Mouse (Mus musculus): Measurements from ENCODE around the gene Dpagt1. TPM values are rescaled to one million over a fixed set of nuclear protein-coding genes. Genes with fewer than 3 reads are reported as not detected.
"Not testable (repeated sequence)": the region's sequence is repeated elsewhere in the genome, so short reads cannot be mapped to it uniquely, and the experiment has no call there.

Dpagt1 gene
- polyA plus RNA-seq, 1 experiment from 2014 or later = 35.9 TPM

DNA sequence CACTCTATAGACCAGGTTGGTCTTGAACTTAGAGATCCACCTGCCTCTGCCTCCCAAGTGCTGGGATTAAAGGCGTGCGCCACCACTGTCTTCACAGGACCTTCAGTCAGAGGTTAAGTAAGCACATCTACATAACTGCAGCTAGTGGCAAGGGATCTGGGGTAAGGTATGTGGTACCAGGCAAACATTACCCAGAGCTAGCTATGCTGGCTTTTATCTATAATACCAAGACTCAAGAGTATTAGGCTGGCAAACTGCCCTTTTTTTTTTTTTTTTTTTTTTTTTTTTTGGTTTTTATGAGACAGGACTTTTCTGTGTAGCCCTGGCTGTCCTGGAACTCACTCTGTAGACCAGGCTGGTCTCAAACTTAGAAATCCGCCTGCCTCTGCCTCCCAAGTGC lies 25.8 kb upstream of the Dpagt1 start:
- peaks cover 60% of the 10 kb centered on the region for H3K36me3 ChIP-seq (ENCODE audit: control insufficient read depth, insufficient read depth, low read length)
- peaks cover 10% of the 10 kb centered on the region for H3K4me1 ChIP-seq (ENCODE audit: control insufficient read depth, insufficient read depth, low read length)
- not testable (repeated sequence) for H3K9me3 ChIP-seq (ENCODE audit: control insufficient read depth, low read length); H3K4me3 ChIP-seq (ENCODE audit: low read depth, low read length); H3K27ac ChIP-seq (ENCODE audit: low read depth, low read length); H3K27me3 ChIP-seq (ENCODE audit: control insufficient read depth, insufficient read depth, low read length); H3K4me2 ChIP-seq (ENCODE audit: low read depth, low read length); ATAC-seq (ENCODE audit: low read depth); H3K9ac ChIP-seq (replicated peaks; ENCODE audit: low read depth, low read length)
- 94% methylated on average over 3 of the region's 3 CpGs for WGBS

DNA sequence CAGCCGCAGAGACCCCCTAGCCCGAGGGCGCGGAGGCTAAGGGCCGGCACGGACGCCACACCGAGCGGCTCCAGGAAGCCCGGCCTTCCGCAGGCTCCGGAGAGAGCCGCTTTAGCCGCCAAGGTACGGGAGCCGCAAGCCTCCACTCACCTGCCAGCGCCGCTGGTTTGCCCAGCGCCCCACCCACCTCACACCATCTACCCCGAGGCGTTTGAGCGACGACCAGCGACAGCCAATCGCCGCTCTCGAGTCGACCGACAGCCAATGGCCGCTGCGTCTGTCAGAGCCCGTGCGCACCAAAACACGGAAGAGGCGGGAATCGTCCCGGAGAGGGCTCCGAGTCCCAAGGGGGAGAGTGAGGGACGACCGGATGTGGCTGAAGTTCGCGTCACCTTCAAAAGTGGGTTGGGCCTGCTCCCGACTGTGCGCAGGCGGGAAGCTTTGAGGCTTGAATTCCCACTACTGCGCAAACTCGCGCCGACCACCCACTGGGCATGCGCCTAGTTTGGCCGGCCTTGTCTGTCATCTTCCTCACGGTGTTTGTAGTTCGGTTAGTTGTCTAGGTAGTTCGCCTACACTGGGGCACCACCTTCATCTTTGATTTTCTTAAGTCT lies 20.2 kb upstream of the Dpagt1 start, which contains the start of gene Hinfp:
Hinfp (minus strand) TSS at position 206 of the 614 bp plus-strand sequence.
- H3K27me3 ChIP-seq (ENCODE audit: control insufficient read depth, insufficient read depth, low read length) = no peaks in the 10 kb centered on the region
- under 1% methylated on average over 54 of the region's 54 CpGs for WGBS
- H3K9ac ChIP-seq (replicated peaks; ENCODE audit: low read depth, low read length) = peak within 1 kb of the TSS; percentile 78
- peak within 1 kb of the TSS; percentile 62 for H3K27ac ChIP-seq (ENCODE audit: low read depth, low read length)
- H3K4me3 ChIP-seq (ENCODE audit: low read depth, low read length) = peak within 1 kb of the TSS; percentile 85
- peak; percentile 99 for ATAC-seq (ENCODE audit: low read depth)
- no peaks in the 10 kb centered on the region for H3K9me3 ChIP-seq (ENCODE audit: control insufficient read depth, low read length)
- H3K4me1 ChIP-seq (ENCODE audit: control insufficient read depth, insufficient read depth, low read length) = peaks cover 10% of the 10 kb centered on the region
- peaks cover 17% of the 10 kb centered on the region; the same call in 1 of the 2 replicates for H3K36me3 ChIP-seq (ENCODE audit: control insufficient read depth, insufficient read depth, low read length)
- H3K4me2 ChIP-seq (ENCODE audit: low read depth, low read length) = peak within 1 kb of the TSS; percentile 57

DNA sequence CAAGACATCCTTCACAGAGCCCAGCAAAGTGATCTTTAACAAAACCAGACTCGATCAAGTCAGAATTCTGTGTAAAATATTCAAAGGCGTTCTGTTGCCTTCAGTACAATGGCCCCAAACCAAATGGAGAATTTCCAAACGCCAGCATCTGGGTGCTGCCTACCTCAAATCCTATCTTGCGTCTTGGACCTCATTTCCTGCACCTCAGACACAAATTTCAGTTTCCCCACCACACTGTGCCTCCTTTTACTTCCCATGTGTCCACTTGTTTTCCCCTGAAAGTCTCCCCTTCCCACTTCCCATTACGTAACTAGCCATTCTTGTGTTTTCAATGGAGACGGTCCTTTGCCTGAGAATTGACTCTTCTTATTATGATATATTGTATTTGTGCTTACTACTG lies 19.3 kb upstream of the Dpagt1 start:
- no peak overlapping the region for H3K4me2 ChIP-seq (ENCODE audit: low read depth, low read length)
- peaks cover 10% of the 10 kb centered on the region for H3K4me1 ChIP-seq (ENCODE audit: control insufficient read depth, insufficient read depth, low read length)
- H3K4me3 ChIP-seq (ENCODE audit: low read depth, low read length) = no peak overlapping the region
- WGBS = 92% methylated on average over 6 of the region's 6 CpGs
- ATAC-seq (ENCODE audit: low read depth) = no peak
- peaks cover 11% of the 10 kb centered on the region; the same call in 1 of the 2 replicates for H3K36me3 ChIP-seq (ENCODE audit: control insufficient read depth, insufficient read depth, low read length)
- H3K27me3 ChIP-seq (ENCODE audit: control insufficient read depth, insufficient read depth, low read length) = no peaks in the 10 kb centered on the region
- no peak overlapping the region for H3K27ac ChIP-seq (ENCODE audit: low read depth, low read length)
- no peaks in the 10 kb centered on the region for H3K9me3 ChIP-seq (ENCODE audit: control insufficient read depth, low read length)
- no peak overlapping the region for H3K9ac ChIP-seq (replicated peaks; ENCODE audit: low read depth, low read length)

- peaks cover 10% of the 10 kb centered on the region for H3K4me1 ChIP-seq (ENCODE audit: control insufficient read depth, insufficient read depth, low read length)
- no peak for ATAC-seq (ENCODE audit: low read depth)
- H3K27me3 ChIP-seq (ENCODE audit: control insufficient read depth, insufficient read depth, low read length) = no peaks in the 10 kb centered on the region
- peaks cover 12% of the 10 kb centered on the region; the same call in 1 of the 2 replicates for H3K36me3 ChIP-seq (ENCODE audit: control insufficient read depth, insufficient read depth, low read length)
- no peak overlapping the region for H3K27ac ChIP-seq (ENCODE audit: low read depth, low read length)
- H3K4me2 ChIP-seq (ENCODE audit: low read depth, low read length) = no peak overlapping the region
- no peak overlapping the region for H3K4me3 ChIP-seq (ENCODE audit: low read depth, low read length)
- 80% methylated on average over 2 of the region's 2 CpGs for WGBS
- H3K9me3 ChIP-seq (ENCODE audit: control insufficient read depth, low read length) = no peaks in the 10 kb centered on the region
- H3K9ac ChIP-seq (replicated peaks; ENCODE audit: low read depth, low read length) = no peak overlapping the region
These were observed 18.6 kb upstream of the Dpagt1 start for GRCm38 (mm10) chr9:44307248-44307647.

DNA sequence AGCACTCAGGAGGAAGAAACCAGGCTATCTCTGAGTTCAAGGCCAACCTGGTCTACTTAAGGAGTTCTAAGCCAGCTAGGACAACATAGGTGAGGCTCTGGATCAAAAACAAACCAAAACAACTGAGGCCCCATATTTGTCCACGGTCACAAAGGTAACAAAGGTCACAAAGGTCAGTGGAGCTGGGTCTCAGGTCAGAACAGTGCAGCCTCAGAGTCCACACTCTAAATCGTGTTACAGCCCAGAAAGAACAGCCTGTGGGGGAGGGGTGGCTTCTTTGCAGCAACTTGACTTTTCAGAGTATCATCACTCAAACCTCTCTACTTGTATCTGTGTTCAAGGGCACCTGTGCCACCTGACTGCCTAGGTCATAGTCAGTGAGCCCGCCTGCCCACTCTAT lies 16.1 kb upstream of the Dpagt1 start:
- Histone ChIP-seq H3K27ac (ENCODE audit: low read depth, low read length) (no peak overlapping the region), H3K9ac (replicated peaks; ENCODE audit: low read depth, low read length) (no peak overlapping the region), H3K4me3 (ENCODE audit: low read depth, low read length) (no peak overlapping the region), H3K27me3 (ENCODE audit: control insufficient read depth, insufficient read depth, low read length) (no peaks in the 10 kb centered on the region), H3K4me1 (ENCODE audit: control insufficient read depth, insufficient read depth, low read length) (peaks cover 2% of the 10 kb centered on the region), H3K9me3 (ENCODE audit: control insufficient read depth, low read length) (no peaks in the 10 kb centered on the region), H3K4me2 (ENCODE audit: low read depth, low read length) (no peak overlapping the region), H3K36me3 (ENCODE audit: control insufficient read depth, insufficient read depth, low read length) (peaks cover 13% of the 10 kb centered on the region)
- ATAC-seq (ENCODE audit: low read depth) = no peak
- WGBS = 64% methylated on average over 3 of the region's 3 CpGs

GRCm38 (mm10) chr9:44310750-44311135 lies 15.1 kb upstream of the Dpagt1 start:
- H3K9ac ChIP-seq (replicated peaks; ENCODE audit: low read depth, low read length) = 0 out of 2 replicates have a peak overlapping the region, but pooled peaks have one; percentile 11
- H3K4me3 ChIP-seq (ENCODE audit: low read depth, low read length) = no peak overlapping the region
- 35% methylated on average over 10 of the region's 10 CpGs for WGBS
- no peak overlapping the region for H3K4me2 ChIP-seq (ENCODE audit: low read depth, low read length)
- no peak overlapping the region for H3K27ac ChIP-seq (ENCODE audit: low read depth, low read length)
- H3K4me1 ChIP-seq (ENCODE audit: control insufficient read depth, insufficient read depth, low read length) = no peaks in the 10 kb centered on the region; the same call in 1 of the 2 replicates
- H3K27me3 ChIP-seq (ENCODE audit: control insufficient read depth, insufficient read depth, low read length) = no peaks in the 10 kb centered on the region
- no peaks in the 10 kb centered on the region for H3K9me3 ChIP-seq (ENCODE audit: control insufficient read depth, low read length)
- H3K36me3 ChIP-seq (ENCODE audit: control insufficient read depth, insufficient read depth, low read length) = peaks cover 21% of the 10 kb centered on the region
- no peak for ATAC-seq (ENCODE audit: low read depth)

- H3K9ac ChIP-seq (replicated peaks; ENCODE audit: low read depth, low read length) = peak overlapping the region; percentile 11; the same call in 1 of the 2 replicates
- no peaks in the 10 kb centered on the region for H3K9me3 ChIP-seq (ENCODE audit: control insufficient read depth, low read length)
- H3K27me3 ChIP-seq (ENCODE audit: control insufficient read depth, insufficient read depth, low read length) = no peaks in the 10 kb centered on the region
- no peak overlapping the region for H3K4me2 ChIP-seq (ENCODE audit: low read depth, low read length)
- H3K27ac ChIP-seq (ENCODE audit: low read depth, low read length) = no peak overlapping the region
- 8% methylated on average over 27 of the region's 27 CpGs for WGBS
- no peak; the same call in 1 of the 2 replicates for ATAC-seq (ENCODE audit: low read depth)
- H3K4me1 ChIP-seq (ENCODE audit: control insufficient read depth, insufficient read depth, low read length) = no peaks in the 10 kb centered on the region; the same call in 1 of the 2 replicates
- no peak overlapping the region for H3K4me3 ChIP-seq (ENCODE audit: low read depth, low read length)
- peaks cover 28% of the 10 kb centered on the region for H3K36me3 ChIP-seq (ENCODE audit: control insufficient read depth, insufficient read depth, low read length)
These were observed 14.4 kb upstream of the Dpagt1 start for GRCm38 (mm10) chr9:44311136-44312134.

- Histone ChIP-seq H3K36me3 (ENCODE audit: control insufficient read depth, insufficient read depth, low read length) (peaks cover 28% of the 10 kb centered on the region), H3K9me3 (ENCODE audit: control insufficient read depth, low read length) (no peaks in the 10 kb centered on the region), H3K4me2 (ENCODE audit: low read depth, low read length) (no peak overlapping the region), H3K27ac (ENCODE audit: low read depth, low read length) (no peak overlapping the region), H3K4me1 (ENCODE audit: control insufficient read depth, insufficient read depth, low read length) (peaks cover 14% of the 10 kb centered on the region), H3K27me3 (ENCODE audit: control insufficient read depth, insufficient read depth, low read length) (no peaks in the 10 kb centered on the region), H3K9ac (replicated peaks; ENCODE audit: low read depth, low read length) (no peak overlapping the region), H3K4me3 (ENCODE audit: low read depth, low read length) (no peak overlapping the region)
- 76% methylated on average over 19 of the region's 19 CpGs for WGBS
- ATAC-seq (ENCODE audit: low read depth) = no peak
These were observed 12.2 kb upstream of the Dpagt1 start for GRCm38 (mm10) chr9:44313476-44314256.
